Mouse (Mus musculus) embryonic facial prominence, embryonic 11.5 days (tissue): ENCODE measurements around the gene Pvalb. TPM values are rescaled to one million over a fixed set of nuclear protein-coding genes. Genes with fewer than 3 reads are reported as not detected.
A peak's percentile ranks its signal among the peaks of the same experiment; 100 is the strongest.

Source experiments
- ATAC-seq: fragments of 200-750 bp; cut with Nextera tagmentation; replicated peaks from 2 replicates; pipeline ENCODE4 v1.8.0; 2017; ENCODE audit warnings: low read depth; ENCODE audit not compliant: insufficient number of reproducible peaks, low FRiP score, low TSS enrichment
- DNase-seq: peaks from one replicate; pipeline ENCODE4 v3.0.0-alpha.2; 2015; ENCODE audit warnings: low spot score
- H3K27ac ChIP-seq: fragments of 300-500 bp; sonication (generic); replicated peaks from 2 replicates; pipeline ENCODE4 v1.5.1; 2014; ENCODE audit warnings: mild to moderate bottlenecking, low read depth, low read length, control low read depth
- H3K27me3 ChIP-seq: fragments of 300-500 bp; sonication (generic); 2 replicates; pipeline ENCODE4 v1.6.1; 2014; ENCODE audit warnings: mild to moderate bottlenecking, low read length, moderate library complexity, mixed read lengths; ENCODE audit not compliant: control insufficient read depth, insufficient read depth
- H3K36me3 ChIP-seq: fragments of 300-500 bp; sonication (generic); replicated peaks from 2 replicates; pipeline ENCODE4 v1.6.1; 2014; ENCODE audit warnings: low read depth, mild to moderate bottlenecking, low read length, moderate library complexity, mixed read lengths; ENCODE audit not compliant: control insufficient read depth, insufficient read depth
- H3K4me1 ChIP-seq: fragments of 300-500 bp; sonication (generic); 2 replicates; pipeline ENCODE4 v1.6.1; 2014; ENCODE audit warnings: low read length, mixed read lengths; ENCODE audit not compliant: control insufficient read depth, insufficient read depth
- H3K4me2 ChIP-seq: fragments of 300-500 bp; sonication (generic); 2 replicates; pipeline ENCODE4 v1.6.1; 2014; ENCODE audit warnings: low read depth, mild to moderate bottlenecking, control low read depth, low read length, moderate library complexity
- H3K4me3 ChIP-seq: fragments of 300-500 bp; sonication (generic); 2 replicates; pipeline ENCODE4 v1.5.1; 2014; ENCODE audit warnings: low read depth, low read length, control low read depth
- H3K9ac ChIP-seq: fragments of 300-500 bp; sonication (generic); replicated peaks from 2 replicates; pipeline ENCODE4 v1.6.1; 2014; ENCODE audit warnings: mild to moderate bottlenecking, control low read depth, low read length
- H3K9me3 ChIP-seq: fragments of 300-500 bp; sonication (generic); replicated peaks from 2 replicates; pipeline ENCODE4 v1.6.1; 2016; ENCODE audit warnings: mild to moderate bottlenecking, low read length, inconsistent platforms, mixed read lengths; ENCODE audit not compliant: control insufficient read depth
- WGBS: fragments of 180-500 bp; shearing (Covaris S2); extraction: QIAGEN DNeasy Blood & Tissue Kit; methylation state at CpG from one replicate; pipeline ENCODE4 v1.1.7; 2014; 5-methylcytosine and 5-hydroxymethylcytosine counted together
- polyA plus RNA-seq: library from polyadenylated mRNA; unstranded; fragments of >200 nt; fragmentation: Nextera tagmentation; extraction: Ambion mirVana; gene quantifications from 2 replicates; pipeline ENCODE4 v1.2.1, GENCODE M21; 2014

Pvalb gene
- polyA plus RNA-seq, 1 experiment from 2014 or later: not detected

DNA sequence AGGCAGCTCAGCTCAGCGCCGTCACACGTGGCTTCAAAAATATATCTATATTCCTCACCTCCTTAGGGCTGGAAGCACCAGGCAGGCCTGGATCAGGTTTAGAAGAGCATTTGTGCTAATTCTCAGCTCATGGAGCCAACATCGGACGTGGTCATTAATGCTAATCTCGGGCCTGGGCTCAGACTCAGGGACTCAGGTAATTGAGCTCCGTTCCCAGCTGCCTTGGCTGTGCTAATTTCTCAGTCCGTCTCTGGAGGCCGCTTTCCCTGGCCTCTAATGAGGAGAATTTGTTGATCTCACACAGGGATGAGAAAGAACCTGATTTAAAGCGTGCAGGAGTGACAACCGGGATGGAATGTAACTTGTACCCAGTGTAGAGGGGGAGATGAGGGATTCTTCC lies 41.7 kb downstream of the Pvalb start:
- no peaks in the 10 kb centered on the region for H3K9me3 ChIP-seq
- no peaks in the 10 kb centered on the region for H3K36me3 ChIP-seq
- H3K27me3 ChIP-seq: no peaks in the 10 kb centered on the region
- 87% methylated on average over 11 of the region's 11 CpGs for WGBS
- ATAC-seq (no peak), DNase-seq (no peak)
- no peak overlapping the region for H3K4me3 ChIP-seq
- no peaks in the 10 kb centered on the region for H3K4me1 ChIP-seq
- no peak overlapping the region for H3K9ac ChIP-seq
- H3K27ac ChIP-seq: no peak overlapping the region
- no peak overlapping the region for H3K4me2 ChIP-seq

DNA sequence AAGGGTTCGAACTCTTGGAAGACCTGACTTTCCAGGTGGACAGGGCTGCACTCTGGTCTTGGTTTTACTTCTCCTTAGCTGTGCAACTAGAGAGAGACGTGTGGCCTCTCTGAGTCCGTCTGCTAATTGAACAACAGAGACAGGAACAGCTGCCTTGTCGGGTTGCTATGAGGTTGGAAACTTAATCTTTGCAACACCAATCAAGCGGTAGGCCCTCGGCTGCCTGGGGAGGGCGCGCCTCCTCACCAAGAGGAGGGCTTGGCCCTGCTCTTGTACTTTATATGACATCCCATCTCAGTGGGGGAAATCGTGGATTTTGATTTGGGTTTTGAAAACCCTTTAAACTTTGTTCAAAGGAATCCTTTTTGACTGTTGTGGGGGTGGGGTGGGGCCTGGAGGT lies 44.3 kb downstream of the Pvalb start:
- Histone ChIP-seq H3K27me3 (no peaks in the 10 kb centered on the region), H3K9me3 (no peaks in the 10 kb centered on the region), H3K4me3 (no peak overlapping the region), H3K4me2 (no peak overlapping the region), H3K27ac (no peak overlapping the region), H3K9ac (no peak overlapping the region), H3K4me1 (no peaks in the 10 kb centered on the region), H3K36me3 (no peaks in the 10 kb centered on the region)
- ATAC-seq (no peak), DNase-seq (no peak)
- WGBS: 84% methylated on average over 9 of the region's 9 CpGs

DNA sequence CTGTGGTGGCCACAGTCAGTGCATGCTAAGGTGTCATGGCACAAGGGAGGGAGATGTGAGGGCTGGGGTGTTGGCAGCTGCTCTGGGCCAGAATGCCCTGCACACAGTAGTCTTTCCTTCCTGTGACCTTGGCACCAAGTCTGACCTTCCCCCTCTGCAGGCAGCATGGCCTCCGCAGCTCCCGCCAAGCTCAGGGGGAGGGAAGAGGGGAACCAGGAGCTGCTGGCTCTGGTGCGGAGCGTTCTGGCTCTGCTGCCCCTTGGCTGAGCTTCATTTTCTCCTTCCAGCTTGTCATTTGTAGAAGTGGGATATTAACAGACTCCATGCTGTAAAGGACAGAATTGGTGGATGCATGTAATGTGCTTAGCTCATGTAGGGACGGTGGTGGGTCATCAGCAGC lies 47.9 kb downstream of the Pvalb start:
- H3K36me3 ChIP-seq: no peaks in the 10 kb centered on the region
- H3K4me2 ChIP-seq: no peak overlapping the region
- ATAC-seq (no peak), DNase-seq (no peak)
- H3K9me3 ChIP-seq: no peaks in the 10 kb centered on the region
- no peak overlapping the region for H3K4me3 ChIP-seq
- no peaks in the 10 kb centered on the region for H3K27me3 ChIP-seq
- H3K4me1 ChIP-seq: no peaks in the 10 kb centered on the region
- no peak overlapping the region for H3K27ac ChIP-seq
- 87% methylated on average over 5 of the region's 5 CpGs for WGBS
- H3K9ac ChIP-seq: no peak overlapping the region

DNA sequence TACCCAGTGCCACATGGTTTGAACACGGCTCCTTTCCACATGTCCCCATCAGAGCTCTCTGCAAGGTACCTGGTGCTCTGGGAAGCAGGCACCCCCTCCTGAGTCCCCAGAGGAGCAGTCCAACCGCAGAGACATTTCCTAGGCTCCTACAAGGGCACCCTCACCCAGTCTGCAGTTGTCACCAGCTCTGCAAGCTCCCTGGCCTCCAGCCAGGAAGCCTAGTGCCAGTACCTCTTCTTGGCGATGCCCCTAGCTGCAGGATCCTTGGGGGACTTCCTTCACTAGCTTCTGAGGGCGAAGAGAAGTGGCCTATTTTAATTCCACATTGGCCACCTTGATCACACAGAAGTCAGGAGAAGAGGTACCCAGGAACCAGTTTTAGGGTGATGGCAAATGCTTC lies 48.4 kb downstream of the Pvalb start:
- Histone ChIP-seq H3K27ac (no peak overlapping the region), H3K4me2 (no peak overlapping the region), H3K9me3 (no peaks in the 10 kb centered on the region), H3K4me3 (no peak overlapping the region), H3K36me3 (no peaks in the 10 kb centered on the region), H3K9ac (no peak overlapping the region), H3K4me1 (no peaks in the 10 kb centered on the region), H3K27me3 (no peaks in the 10 kb centered on the region)
- DNase-seq (no peak), ATAC-seq (no peak)
- 73% methylated on average over 4 of the region's 4 CpGs for WGBS

DNA sequence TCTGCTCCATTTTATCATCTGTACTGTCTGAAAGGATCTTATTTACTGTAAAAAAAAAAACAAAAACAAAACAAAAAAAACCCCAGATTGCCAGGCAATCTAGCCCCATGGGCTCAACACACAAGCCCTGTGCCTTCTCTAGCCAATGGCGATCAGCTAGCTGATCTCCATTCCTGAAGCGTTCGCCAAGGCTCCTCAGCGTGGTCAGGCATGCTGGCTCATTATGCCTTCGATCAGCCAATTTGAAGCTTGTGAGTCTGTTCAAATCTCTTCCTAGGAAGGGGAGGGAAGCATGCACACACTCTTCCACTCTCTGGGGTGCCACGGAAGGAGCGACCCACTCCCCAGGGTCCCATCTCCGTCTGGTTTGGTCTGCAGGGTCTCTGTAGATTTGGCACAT lies 48.9 kb downstream of the Pvalb start:
- DNase-seq (no peak), ATAC-seq (no peak)
- WGBS: 79% methylated on average over 8 of the region's 8 CpGs
- Histone ChIP-seq H3K4me1 (no peaks in the 10 kb centered on the region), H3K4me3 (no peak overlapping the region), H3K9ac (no peak overlapping the region), H3K4me2 (no peak overlapping the region), H3K27ac (no peak overlapping the region), H3K9me3 (no peaks in the 10 kb centered on the region), H3K36me3 (no peaks in the 10 kb centered on the region), H3K27me3 (no peaks in the 10 kb centered on the region)

DNA sequence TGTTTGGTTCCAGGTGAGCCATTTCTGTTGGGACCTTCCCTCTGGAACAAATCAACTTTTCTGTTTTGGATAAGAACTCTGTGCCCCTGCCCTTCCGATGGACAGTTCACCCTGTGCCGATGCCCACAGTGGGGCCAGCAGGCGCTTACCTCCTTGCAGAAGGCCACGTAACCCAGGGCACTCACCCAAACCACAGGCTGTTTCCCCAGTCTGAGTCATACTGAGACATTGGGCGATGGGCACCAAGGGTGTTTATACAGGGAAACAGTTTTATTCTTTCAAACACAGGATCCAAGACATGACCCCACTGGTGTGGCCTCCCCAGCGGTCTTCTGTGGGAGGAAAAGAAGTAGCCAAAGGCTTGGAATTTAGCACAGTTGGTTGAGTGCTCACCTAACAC lies 50.8 kb downstream of the Pvalb start:
- H3K27me3 ChIP-seq: no peaks in the 10 kb centered on the region
- no peaks in the 10 kb centered on the region for H3K36me3 ChIP-seq
- no peak overlapping the region for H3K4me3 ChIP-seq
- H3K4me1 ChIP-seq: no peaks in the 10 kb centered on the region
- H3K9ac ChIP-seq: no peak overlapping the region
- no peak overlapping the region for H3K4me2 ChIP-seq
- WGBS: 86% methylated on average over 6 of the region's 6 CpGs
- no peak for ATAC-seq
- no peak overlapping the region for H3K27ac ChIP-seq
- no peaks in the 10 kb centered on the region for H3K9me3 ChIP-seq
- no peak for DNase-seq

DNA sequence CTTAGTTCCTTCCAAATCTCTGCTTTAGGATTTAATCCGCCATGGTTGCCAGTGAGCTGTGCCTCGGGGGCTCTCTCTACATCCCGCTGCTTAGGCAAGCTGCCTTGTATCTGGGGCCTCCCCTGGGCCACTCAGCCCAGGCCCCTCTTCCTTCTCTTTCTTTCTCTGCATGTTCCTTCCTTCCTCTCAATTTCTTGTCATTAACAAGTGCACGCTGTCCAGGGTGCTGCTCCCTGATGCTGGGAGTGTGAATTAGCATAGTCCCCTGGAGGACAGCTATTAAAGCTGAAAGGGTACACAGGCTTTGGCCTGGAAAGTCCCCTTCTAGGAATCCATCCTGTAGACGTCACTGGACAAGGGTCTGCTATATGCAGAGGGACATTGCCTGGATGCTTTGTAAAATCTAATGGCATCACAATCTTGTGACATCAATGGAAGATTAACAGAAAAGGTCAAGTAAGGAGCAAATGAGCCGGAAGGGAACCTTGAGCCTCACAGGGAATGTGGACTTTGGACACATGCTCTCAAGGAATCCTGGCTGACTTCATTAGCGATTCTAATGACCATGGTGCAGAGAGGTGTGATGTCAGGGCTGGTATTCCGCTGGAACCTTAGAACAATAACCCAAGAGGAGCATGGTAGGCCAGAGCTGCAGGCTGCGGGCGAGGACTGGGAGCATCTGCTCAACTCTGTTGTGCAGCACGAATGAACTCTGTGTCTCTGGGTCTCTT lies 53.0 kb downstream of the Pvalb start:
- no peaks in the 10 kb centered on the region for H3K9me3 ChIP-seq
- no peak overlapping the region for H3K27ac ChIP-seq
- peak; percentile 36 for DNase-seq
- H3K36me3 ChIP-seq: no peaks in the 10 kb centered on the region
- WGBS: 50% methylated on average over 11 of the region's 11 CpGs
- no peak overlapping the region for H3K4me2 ChIP-seq
- H3K4me1 ChIP-seq: no peaks in the 10 kb centered on the region
- no peak overlapping the region for H3K9ac ChIP-seq
- no peak for ATAC-seq
- no peak overlapping the region for H3K4me3 ChIP-seq
- no peaks in the 10 kb centered on the region for H3K27me3 ChIP-seq

DNA sequence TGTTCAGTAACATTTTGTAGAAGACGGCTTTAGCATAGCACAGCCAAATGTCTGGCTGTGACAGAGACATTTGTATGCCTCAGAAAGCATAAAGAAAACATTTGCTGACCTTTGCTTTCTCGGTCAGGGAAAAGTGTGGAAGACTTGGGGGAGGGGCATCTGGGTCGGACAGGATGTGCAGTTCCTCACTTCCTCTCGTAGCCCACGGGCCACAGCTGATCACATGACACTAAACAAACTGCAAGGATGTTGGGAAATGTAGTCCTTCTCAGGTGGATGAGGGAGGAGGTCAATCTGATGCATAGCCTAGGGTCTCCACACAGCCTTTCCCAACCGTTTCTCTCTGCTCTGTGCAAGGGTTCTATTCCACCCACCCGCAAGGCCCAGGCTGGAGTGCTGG lies 57.6 kb downstream of the Pvalb start:
- no peak overlapping the region for H3K9ac ChIP-seq
- no peak for DNase-seq
- H3K27ac ChIP-seq: no peak overlapping the region
- WGBS: 77% methylated on average over 7 of the region's 7 CpGs
- no peak overlapping the region for H3K4me2 ChIP-seq
- no peak overlapping the region for H3K4me3 ChIP-seq
- no peaks in the 10 kb centered on the region for H3K36me3 ChIP-seq
- no peak for ATAC-seq
- no peaks in the 10 kb centered on the region for H3K9me3 ChIP-seq
- no peaks in the 10 kb centered on the region for H3K4me1 ChIP-seq
- no peaks in the 10 kb centered on the region for H3K27me3 ChIP-seq
